Mouse (Mus musculus): ENCODE results near the gene Mrpl16. TPM values are rescaled to one million over a fixed set of nuclear protein-coding genes. Genes with fewer than 3 reads are reported as not detected.

The Mrpl16 gene
- polyA plus RNA-seq, 1 experiment = 42.4 TPM

DNA sequence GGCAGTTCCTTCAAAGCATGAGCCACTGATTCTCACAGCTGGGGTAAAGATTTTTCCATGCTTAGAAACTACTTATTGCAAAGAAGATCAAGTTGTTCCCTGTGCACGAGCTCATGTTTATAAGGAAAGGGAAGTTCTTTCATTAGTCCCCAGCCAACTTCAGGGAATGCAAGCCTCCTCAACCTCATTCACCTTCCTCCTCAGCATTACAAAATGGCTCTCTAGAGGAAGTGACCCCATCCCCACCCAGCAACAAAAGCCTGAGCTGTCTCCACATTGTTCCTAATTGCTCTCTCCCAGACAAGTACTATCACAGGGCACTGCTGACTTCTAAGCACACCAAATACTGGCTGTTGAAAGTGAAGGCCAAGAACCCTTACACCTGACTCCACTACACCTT is 34.2 kb downstream of the Mrpl16 start:
- TF ChIP-seq CTCF (conservative IDR thresholded peaks at IDR 0.05; ENCODE audit: insufficient read depth, insufficient read length, low read depth, low read length) (no peak), POLR2A (IDR thresholded peaks at IDR 0.05; ENCODE audit: low read depth, low read length) (no peak)
- Histone ChIP-seq H3K27me3 (replicated peaks; ENCODE audit: control insufficient read depth, insufficient read depth, low read length) (no peaks in the 10 kb centered on the region), H3K4me1 (ENCODE audit: control insufficient read depth, insufficient read depth, low read length) (peaks cover 2% of the 10 kb centered on the region; the same call in 1 of the 2 replicates), H3K27ac (ENCODE audit: insufficient read depth, low read depth, low read length) (no peak overlapping the region), H3K36me3 (ENCODE audit: control insufficient read depth, insufficient read depth, low read length) (no peaks in the 10 kb centered on the region), H3K4me3 (ENCODE audit: insufficient read depth, low read depth, low read length) (no peak overlapping the region)
- 30% methylated on average over 1 of the region's 1 CpGs for WGBS
- DNase-seq = no peak

- no peak for DNase-seq
- Histone ChIP-seq H3K27me3 (replicated peaks; ENCODE audit: control insufficient read depth, insufficient read depth, low read length) (no peaks in the 10 kb centered on the region), H3K4me3 (ENCODE audit: insufficient read depth, low read depth, low read length) (no peak overlapping the region), H3K27ac (ENCODE audit: insufficient read depth, low read depth, low read length) (no peak overlapping the region), H3K4me1 (ENCODE audit: control insufficient read depth, insufficient read depth, low read length) (peaks cover 9% of the 10 kb centered on the region), H3K36me3 (ENCODE audit: control insufficient read depth, insufficient read depth, low read length) (no peaks in the 10 kb centered on the region)
- TF ChIP-seq CTCF (conservative IDR thresholded peaks at IDR 0.05; ENCODE audit: insufficient read depth, insufficient read length, low read depth, low read length) = no peak
- TF ChIP-seq POLR2A (IDR thresholded peaks at IDR 0.05; ENCODE audit: low read depth, low read length) = no peak
- 63% methylated on average over 2 of the region's 2 CpGs for WGBS
Measured at GRCm38 (mm10) chr19:11807251-11807650, 37.1 kb downstream of the Mrpl16 start.

GRCm38 (mm10) chr19:11807822-11808221 is 37.6 kb downstream of the Mrpl16 start:
- Histone ChIP-seq H3K27me3 (replicated peaks; ENCODE audit: control insufficient read depth, insufficient read depth, low read length) (no peaks in the 10 kb centered on the region), H3K4me3 (ENCODE audit: insufficient read depth, low read depth, low read length) (no peak overlapping the region), H3K27ac (ENCODE audit: insufficient read depth, low read depth, low read length) (no peak overlapping the region), H3K4me1 (ENCODE audit: control insufficient read depth, insufficient read depth, low read length) (peaks cover 11% of the 10 kb centered on the region), H3K36me3 (ENCODE audit: control insufficient read depth, insufficient read depth, low read length) (no peaks in the 10 kb centered on the region)
- no peak for DNase-seq
- WGBS = 70% methylated on average over 6 of the region's 6 CpGs
- TF ChIP-seq CTCF (conservative IDR thresholded peaks at IDR 0.05; ENCODE audit: insufficient read depth, insufficient read length, low read depth, low read length) = no peak
- no peak for TF ChIP-seq POLR2A (IDR thresholded peaks at IDR 0.05; ENCODE audit: low read depth, low read length)

DNA sequence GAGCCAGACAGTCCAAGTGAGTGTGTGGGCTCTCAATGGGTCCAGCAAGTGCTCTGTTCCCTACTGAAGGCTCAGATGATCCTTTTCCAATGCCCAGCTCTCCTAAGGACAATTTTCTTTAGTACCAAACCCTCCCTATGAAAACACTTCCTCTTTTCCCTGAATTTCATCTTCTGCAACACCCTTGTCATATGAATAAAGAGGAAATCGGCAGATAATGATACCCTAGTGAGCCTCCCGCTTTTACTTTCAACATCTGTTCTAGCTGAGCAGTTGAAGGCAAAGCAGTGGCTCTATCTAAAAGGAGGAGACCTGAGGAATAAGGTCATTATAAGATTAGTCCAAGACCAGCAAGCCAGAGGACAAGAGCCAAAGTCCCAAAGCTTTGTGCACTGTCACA is 38.3 kb downstream of the Mrpl16 start:
- 87% methylated on average over 2 of the region's 2 CpGs for WGBS
- no peak for DNase-seq
- Histone ChIP-seq H3K27me3 (replicated peaks; ENCODE audit: control insufficient read depth, insufficient read depth, low read length) (no peaks in the 10 kb centered on the region), H3K27ac (ENCODE audit: insufficient read depth, low read depth, low read length) (no peak overlapping the region), H3K4me3 (ENCODE audit: insufficient read depth, low read depth, low read length) (no peak overlapping the region), H3K36me3 (ENCODE audit: control insufficient read depth, insufficient read depth, low read length) (no peaks in the 10 kb centered on the region), H3K4me1 (ENCODE audit: control insufficient read depth, insufficient read depth, low read length) (peaks cover 16% of the 10 kb centered on the region)
- no peak for TF ChIP-seq CTCF (conservative IDR thresholded peaks at IDR 0.05; ENCODE audit: insufficient read depth, insufficient read length, low read depth, low read length)
- no peak for TF ChIP-seq POLR2A (IDR thresholded peaks at IDR 0.05; ENCODE audit: low read depth, low read length)

DNA sequence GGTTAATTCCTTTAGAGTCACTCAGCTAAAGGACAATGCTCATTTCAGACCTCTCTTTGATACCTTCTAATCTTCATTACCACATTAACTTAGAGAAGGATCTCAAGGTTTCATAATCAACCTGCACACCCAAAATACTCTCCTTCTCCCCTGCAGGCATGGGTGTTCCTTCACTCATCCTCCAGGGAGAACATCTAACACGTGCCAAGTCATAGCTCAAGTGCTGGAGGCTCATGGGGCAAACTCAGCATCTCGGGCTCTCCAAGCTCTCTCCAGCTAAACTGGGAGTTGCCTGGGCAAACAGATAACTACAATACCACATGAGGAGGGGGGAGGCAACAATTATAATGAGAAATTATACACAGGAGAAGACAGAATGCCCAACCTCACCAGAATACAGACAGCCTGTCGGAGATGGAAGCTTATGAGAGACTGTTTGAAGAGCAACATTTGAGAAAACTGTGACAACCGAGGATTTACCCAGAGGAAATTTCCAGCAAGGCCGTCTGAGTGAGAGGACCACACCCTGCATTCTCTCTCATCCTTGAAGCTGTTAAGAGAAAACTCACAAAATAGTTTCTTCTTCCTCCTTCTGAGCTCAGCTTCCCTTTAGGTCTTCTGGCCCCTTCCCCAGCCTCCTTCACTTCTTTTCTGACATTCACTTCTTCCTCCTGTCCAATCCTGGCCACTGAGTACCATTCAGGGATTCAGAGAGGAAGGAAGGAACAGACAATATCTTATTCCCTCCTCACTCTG is 40.0 kb downstream of the Mrpl16 start:
- H3K27me3 ChIP-seq (replicated peaks; ENCODE audit: control insufficient read depth, insufficient read depth, low read length) = no peaks in the 10 kb centered on the region
- H3K4me1 ChIP-seq (ENCODE audit: control insufficient read depth, insufficient read depth, low read length) = peaks cover 26% of the 10 kb centered on the region
- peak overlapping the region; percentile 66 for H3K27ac ChIP-seq (ENCODE audit: insufficient read depth, low read depth, low read length)
- H3K36me3 ChIP-seq (ENCODE audit: control insufficient read depth, insufficient read depth, low read length) = no peaks in the 10 kb centered on the region
- no peak for DNase-seq
- H3K4me3 ChIP-seq (ENCODE audit: insufficient read depth, low read depth, low read length) = no peak overlapping the region
- TF ChIP-seq POLR2A (IDR thresholded peaks at IDR 0.05; ENCODE audit: low read depth, low read length) (no peak), CTCF (conservative IDR thresholded peaks at IDR 0.05; ENCODE audit: insufficient read depth, insufficient read length, low read depth, low read length) (no peak)
- 47% methylated on average over 5 of the region's 5 CpGs for WGBS

- WGBS = 48% methylated on average over 1 of the region's 1 CpGs
Measured at GRCm38 (mm10) chr19:11810856-11811255, 40.7 kb downstream of the Mrpl16 start.

DNA sequence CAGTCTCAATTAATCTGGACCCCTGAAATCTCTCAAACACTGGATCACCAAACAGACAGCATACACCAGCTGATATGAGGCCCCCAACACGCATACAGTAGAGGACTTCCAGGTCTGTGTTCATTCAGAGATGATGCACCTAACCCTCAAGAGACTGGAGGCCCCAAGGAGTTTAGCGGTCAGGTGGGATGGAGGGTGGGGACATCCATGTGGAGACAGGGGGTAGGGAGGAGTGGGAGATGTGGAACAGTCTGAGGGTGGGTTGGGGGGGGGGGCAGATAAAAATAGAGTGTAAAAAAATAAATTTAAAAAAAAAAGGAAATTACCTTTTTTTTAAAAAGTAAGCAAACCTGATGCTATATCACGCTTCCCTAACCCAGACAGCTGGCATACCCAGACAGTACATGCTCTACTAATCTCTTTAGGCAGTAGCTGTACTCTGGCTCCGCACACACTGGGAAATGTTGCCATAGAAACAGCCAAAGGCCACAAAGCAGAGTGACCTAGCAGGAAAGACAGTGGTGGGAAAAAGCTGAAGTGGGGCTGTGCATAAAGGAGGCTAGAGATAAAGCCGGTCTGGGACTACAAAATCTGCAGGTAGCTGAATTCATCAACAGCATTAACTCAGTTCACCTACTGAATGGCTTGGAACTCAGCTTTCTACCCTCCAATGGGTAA is 41.6 kb downstream of the Mrpl16 start:
- no peak for TF ChIP-seq POLR2A (IDR thresholded peaks at IDR 0.05; ENCODE audit: low read depth, low read length)
- H3K27me3 ChIP-seq (replicated peaks; ENCODE audit: control insufficient read depth, insufficient read depth, low read length) = no peaks in the 10 kb centered on the region
- DNase-seq = peak; percentile 77
- H3K4me1 ChIP-seq (ENCODE audit: control insufficient read depth, insufficient read depth, low read length) = peaks cover 28% of the 10 kb centered on the region
- WGBS = 40% methylated on average over 5 of the region's 5 CpGs
- no peak overlapping the region for H3K4me3 ChIP-seq (ENCODE audit: insufficient read depth, low read depth, low read length)
- no peaks in the 10 kb centered on the region for H3K36me3 ChIP-seq (ENCODE audit: control insufficient read depth, insufficient read depth, low read length)
- H3K27ac ChIP-seq (ENCODE audit: insufficient read depth, low read depth, low read length) = no peak overlapping the region; the same call in 1 of the 2 replicates

More at GRCm38 (mm10) chr19:11810856-11811255, 40.7 kb downstream of the Mrpl16 start:
- no peaks in the 10 kb centered on the region for H3K36me3 ChIP-seq (ENCODE audit: control insufficient read depth, insufficient read depth, low read length)
- peak overlapping the region; percentile 66 for H3K27ac ChIP-seq (ENCODE audit: insufficient read depth, low read depth, low read length)
- H3K27me3 ChIP-seq (replicated peaks; ENCODE audit: control insufficient read depth, insufficient read depth, low read length) = no peaks in the 10 kb centered on the region
- peak; percentile 68 for DNase-seq
- H3K4me3 ChIP-seq (ENCODE audit: insufficient read depth, low read depth, low read length) = no peak overlapping the region
- no peak for TF ChIP-seq POLR2A (IDR thresholded peaks at IDR 0.05; ENCODE audit: low read depth, low read length)
- TF ChIP-seq CTCF (conservative IDR thresholded peaks at IDR 0.05; ENCODE audit: insufficient read depth, insufficient read length, low read depth, low read length) = no peak
- peaks cover 28% of the 10 kb centered on the region for H3K4me1 ChIP-seq (ENCODE audit: control insufficient read depth, insufficient read depth, low read length)
